Mouse (Mus musculus): Measurements from ENCODE around the gene Uts2.

- TF ChIP-seq CTCF (conservative IDR thresholded peaks at IDR 0.05 in 1 of 2, IDR thresholded peaks at IDR 0.05 in 1 of 2; ENCODE audit: low read depth in 2 of 2, low read length in 2 of 2) (no peak), POLR2A (IDR thresholded peaks at IDR 0.05; ENCODE audit: low read depth, low read length) (no peak), EP300 (IDR thresholded peaks at IDR 0.05; ENCODE audit: low read length) (no peak), E2F4 (IDR thresholded peaks at IDR 0.05; ENCODE audit: insufficient replicate concordance, low read depth, low read length) (no peak), MXI1 (IDR thresholded peaks at IDR 0.05; ENCODE audit: low read depth, low read length) (no peak), ZC3H11A (IDR thresholded peaks at IDR 0.05; ENCODE audit: low read depth, low read length) (no peak), TCF12 (IDR thresholded peaks at IDR 0.05; ENCODE audit: low read depth, low read length) (no peak), PAX5 (IDR thresholded peaks at IDR 0.05; ENCODE audit: low read length) (no peak), HCFC1 (IDR thresholded peaks at IDR 0.05; ENCODE audit: low read depth, low read length) (no peak), ZNF384 (IDR thresholded peaks at IDR 0.05; ENCODE audit: low read depth, low read length) (no peak), UBTF (IDR thresholded peaks at IDR 0.05; ENCODE audit: low read depth, low read length) (no peak), ZMIZ1 (IDR thresholded peaks at IDR 0.05; ENCODE audit: low read depth, low read length) (no peak), NRF1 (IDR thresholded peaks at IDR 0.05; ENCODE audit: low read depth, low read length) (no peak), ELF1 (IDR thresholded peaks at IDR 0.05; ENCODE audit: low read depth, low read length) (no peak)
Observed at GRCm38 (mm10) chr4:151043281-151043680, 46.4 kb downstream of the Uts2 start.

Measured in CH12.LX (cell line).